Mouse (Mus musculus) lung, embryonic 14.5 days (tissue): ENCODE results near the gene C3ar1. TPM values are rescaled to one million over a fixed set of nuclear protein-coding genes. Genes with fewer than 3 reads are reported as not detected.
A peak's percentile ranks its signal among the peaks of the same experiment; 100 is the strongest.

ENCODE experiments used
- ATAC-seq: fragments of 200-750 bp; cut with Nextera tagmentation; 2 replicates; pipeline ENCODE4 v1.8.0; 2017; ENCODE audit warnings: mild to moderate bottlenecking, moderate TSS enrichment, moderate library complexity; ENCODE audit not compliant: insufficient read depth
- DNase-seq: peaks from one replicate; pipeline ENCODE4 v3.0.0-alpha.2; 2015
- H3K27ac ChIP-seq: fragments of 300-500 bp; sonication (generic); 2 replicates; pipeline ENCODE4 v1.5.1; 2014; ENCODE audit warnings: low read depth, mild to moderate bottlenecking, moderate library complexity
- H3K27me3 ChIP-seq: fragments of 300-500 bp; sonication (generic); 2 replicates; pipeline ENCODE4 v1.6.1; 2014; ENCODE audit warnings: low read length, control low read depth; ENCODE audit not compliant: insufficient read depth
- H3K36me3 ChIP-seq: fragments of 300-500 bp; sonication (generic); 2 replicates; pipeline ENCODE4 v1.6.1; 2014; ENCODE audit warnings: control low read depth; ENCODE audit not compliant: insufficient read depth
- H3K4me1 ChIP-seq: fragments of 300-500 bp; sonication (generic); 2 replicates; pipeline ENCODE4 v1.6.1; 2014; ENCODE audit warnings: antibody characterized with exemption, control low read depth; ENCODE audit not compliant: insufficient read depth
- H3K4me2 ChIP-seq: fragments of 300-500 bp; sonication (generic); 2 replicates; pipeline ENCODE4 v1.6.1; 2014; ENCODE audit warnings: mild to moderate bottlenecking
- H3K4me3 ChIP-seq: fragments of 300-500 bp; sonication (generic); 2 replicates; pipeline ENCODE4 v1.5.1; 2014; ENCODE audit warnings: low read depth, low read length
- H3K9ac ChIP-seq: fragments of 300-500 bp; sonication (generic); 2 replicates; pipeline ENCODE4 v1.6.1; 2014
- H3K9me3 ChIP-seq: fragments of 300-500 bp; sonication (generic); 2 replicates; pipeline ENCODE4 v1.6.1; 2016; ENCODE audit warnings: low read depth, low read length, control low read depth
- CTCF ChIP-seq: IDR thresholded peaks from 2 replicates; pipeline ENCODE4 v1.5.1; 2016; ENCODE audit warnings: antibody characterized with exemption, low read depth
- WGBS: fragments of 180-500 bp; shearing (Covaris S2); extraction: QIAGEN DNeasy Blood & Tissue Kit; methylation state at CpG from one replicate; pipeline ENCODE4 v1.1.7; 2014; 5-methylcytosine and 5-hydroxymethylcytosine counted together
- polyA plus RNA-seq: library from polyadenylated mRNA; unstranded; fragments of >200 nt; fragmentation: Nextera tagmentation; extraction: Ambion mirVana; gene quantifications from 2 replicates; pipeline ENCODE4 v1.2.1, GENCODE M21; 2014

C3ar1 gene
- polyA plus RNA-seq, 1 experiment from 2014 or later = 3.2 TPM

GRCm38 (mm10) chr6:122825923-122826742 is 29.8 kb downstream of the C3ar1 start:
- peak overlapping the region; percentile 48 for H3K9ac ChIP-seq
- ATAC-seq (peak; percentile 84), DNase-seq (peak; percentile 69)
- H3K9me3 ChIP-seq = no peaks in the 10 kb centered on the region
- H3K27ac ChIP-seq = peak overlapping the region; percentile 73
- peak overlapping the region; percentile 37 for H3K4me3 ChIP-seq
- H3K4me2 ChIP-seq = peak overlapping the region; percentile 74
- 0 out of 2 replicates have a peak, but pooled peaks have one; percentile 2 for TF ChIP-seq CTCF
- H3K27me3 ChIP-seq = no peaks in the 10 kb centered on the region
- peaks cover 10% of the 10 kb centered on the region for H3K36me3 ChIP-seq
- peaks cover 23% of the 10 kb centered on the region for H3K4me1 ChIP-seq
- 3% methylated on average over 23 of the region's 29 CpGs for WGBS

- Histone ChIP-seq H3K27ac (no peak overlapping the region), H3K9me3 (no peaks in the 10 kb centered on the region), H3K4me1 (peaks cover 30% of the 10 kb centered on the region), H3K4me2 (peak overlapping the region; percentile 74), H3K4me3 (no peak overlapping the region), H3K27me3 (no peaks in the 10 kb centered on the region), H3K36me3 (peaks cover 9% of the 10 kb centered on the region), H3K9ac (no peak overlapping the region)
- no peak for TF ChIP-seq CTCF
- 81% methylated on average over 9 of the region's 9 CpGs for WGBS
- ATAC-seq (no peak), DNase-seq (no peak)
Measured at GRCm38 (mm10) chr6:122825166-122825565, 30.8 kb downstream of the C3ar1 start.

- Histone ChIP-seq H3K9ac (no peak overlapping the region), H3K27ac (no peak overlapping the region), H3K27me3 (no peaks in the 10 kb centered on the region)
Measured at GRCm38 (mm10) chr6:122824086-122824485, 31.9 kb downstream of the C3ar1 start.

GRCm38 (mm10) chr6:122821822-122822221 is 34.1 kb downstream of the C3ar1 start:
- DNase-seq = no peak
- H3K4me1 ChIP-seq = peaks cover 30% of the 10 kb centered on the region
- no peak overlapping the region for H3K9ac ChIP-seq
- no peaks in the 10 kb centered on the region for H3K36me3 ChIP-seq
- H3K27ac ChIP-seq = no peak overlapping the region
- H3K4me3 ChIP-seq = no peak overlapping the region
- TF ChIP-seq CTCF = no peak
- H3K9me3 ChIP-seq = no peaks in the 10 kb centered on the region
- no peaks in the 10 kb centered on the region for H3K27me3 ChIP-seq
- peak overlapping the region; percentile 84 for H3K4me2 ChIP-seq
- 65% methylated on average over 9 of the region's 9 CpGs for WGBS
- ATAC-seq = no peak

More at GRCm38 (mm10) chr6:122824086-122824485, 31.9 kb downstream of the C3ar1 start:
- no peak for TF ChIP-seq CTCF
- WGBS = 63% methylated on average over 10 of the region's 10 CpGs
- ATAC-seq (no peak), DNase-seq (no peak)
- Histone ChIP-seq H3K4me1 (peaks cover 30% of the 10 kb centered on the region), H3K36me3 (peaks cover 2% of the 10 kb centered on the region; the same call in 1 of the 2 replicates), H3K4me2 (0 out of 2 replicates have a peak overlapping the region, but pooled peaks have one; percentile 16), H3K4me3 (no peak overlapping the region), H3K9me3 (no peaks in the 10 kb centered on the region)

DNA sequence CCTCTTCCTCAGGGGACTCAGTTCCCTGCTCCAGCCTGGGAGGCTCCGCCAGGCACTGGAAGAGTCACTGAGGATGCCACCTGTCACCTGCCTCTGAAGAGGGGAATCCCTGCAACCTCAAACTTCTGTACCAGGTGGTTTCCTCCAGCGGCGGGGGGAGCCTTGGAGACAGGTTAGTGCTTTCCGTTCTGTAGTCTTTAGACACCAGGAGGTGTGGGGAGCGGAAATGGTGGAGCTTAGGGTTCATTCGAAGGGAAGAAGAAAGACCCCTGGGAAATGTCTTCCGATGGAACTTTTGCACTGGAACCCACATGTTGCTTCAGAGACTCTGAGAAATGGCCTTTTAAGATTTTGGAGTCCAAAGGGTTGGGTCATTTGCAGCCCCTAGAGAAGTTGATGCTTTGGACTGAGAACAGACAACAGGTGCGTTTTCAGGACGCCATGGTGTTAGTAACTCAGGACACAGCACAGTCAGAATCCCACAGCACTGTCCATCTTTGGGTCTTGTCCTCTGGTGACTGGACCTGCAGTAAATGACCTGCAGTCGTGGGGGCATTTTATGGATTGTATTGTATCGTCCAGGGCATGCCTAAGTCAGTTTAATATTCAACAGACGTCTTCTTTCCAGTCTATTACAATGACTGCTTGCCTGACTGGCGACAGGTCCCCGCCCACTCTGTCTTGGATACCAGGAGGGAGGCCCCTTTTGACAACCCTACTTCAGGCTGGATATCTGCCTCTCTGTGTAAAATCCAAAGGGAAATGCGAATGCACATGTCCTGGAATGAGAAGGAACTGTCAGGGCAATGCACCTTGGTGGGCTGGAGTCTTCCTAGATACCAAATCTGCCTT is 34.9 kb downstream of the C3ar1 start:
- TF ChIP-seq CTCF = no peak
- 33% methylated on average over 15 of the region's 15 CpGs for WGBS

GRCm38 (mm10) chr6:122820071-122820798 is 35.7 kb downstream of the C3ar1 start:
- H3K4me1 ChIP-seq = peaks cover 18% of the 10 kb centered on the region
- peak; percentile 53 for DNase-seq
- H3K27ac ChIP-seq = peak overlapping the region; percentile 70
- peak overlapping the region; percentile 84 for H3K4me2 ChIP-seq
- ATAC-seq = peak; percentile 72
- peak overlapping the region; percentile 95 for H3K9ac ChIP-seq
- no peaks in the 10 kb centered on the region for H3K9me3 ChIP-seq
- peak overlapping the region; percentile 89 for H3K4me3 ChIP-seq
- WGBS = 0% methylated on average over 25 of the region's 38 CpGs
- no peaks in the 10 kb centered on the region for H3K27me3 ChIP-seq
- H3K36me3 ChIP-seq = no peaks in the 10 kb centered on the region
- no peak for TF ChIP-seq CTCF

More for the DNA sequence above, 34.9 kb downstream of the C3ar1 start:
- no peaks in the 10 kb centered on the region for H3K36me3 ChIP-seq
- ATAC-seq (no peak), DNase-seq (no peak)
- H3K9me3 ChIP-seq = no peaks in the 10 kb centered on the region
- peak overlapping the region; percentile 84 for H3K4me2 ChIP-seq
- peak overlapping the region; percentile 95 for H3K9ac ChIP-seq
- peak overlapping the region; percentile 89 for H3K4me3 ChIP-seq
- no peaks in the 10 kb centered on the region for H3K27me3 ChIP-seq
- no peak overlapping the region for H3K27ac ChIP-seq
- H3K4me1 ChIP-seq = peaks cover 26% of the 10 kb centered on the region
